Mouse (Mus musculus) right cerebral cortex, postnatal 4 days (tissue): ENCODE measurements around the gene Unc80.

ENCODE experiments used
- DNase-seq: peaks from one replicate; pipeline ENCODE4 v3.0.0-alpha.2; 2022

Unc80 gene

GRCm38 (mm10) chr1:66730581-66730980 is 262.4 kb downstream of the Unc80 start:
- no peak for DNase-seq
